Comparison of ENCODE assay signal across 11 mouse cellular contexts in the genomic region with DNA sequence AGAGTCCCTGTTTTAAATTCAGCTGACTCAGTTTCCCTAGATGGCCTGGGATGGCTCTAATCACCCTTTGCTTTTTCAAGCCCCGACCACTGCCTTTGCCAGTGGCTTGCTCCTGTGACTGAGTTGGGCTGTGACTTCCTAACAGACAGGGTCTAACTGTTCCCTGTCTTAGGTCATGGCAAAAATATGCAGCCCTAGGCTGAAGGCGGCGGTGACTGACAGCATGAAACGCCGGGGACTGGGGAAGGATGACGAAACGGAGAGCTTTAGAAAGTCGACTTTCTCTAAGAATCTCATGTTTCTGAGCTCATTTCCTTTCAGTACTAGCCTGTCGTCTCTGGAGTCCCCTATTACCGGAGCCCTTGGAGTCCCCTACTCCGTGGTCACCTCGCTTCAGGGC. TPM values are rescaled to one million over a fixed set of nuclear protein-coding genes. Genes with fewer than 3 reads are reported as not detected.
DNase-seq lines count a peak whose midpoint lies in the region; ATAC-seq lines count a peak whose summit lies in the region.
"Had no signal": no experiment of that assay in that cellular context is flagged by ENCODE, and none has a peak within 500 bp of the region (broad histone marks: within the 10 kb centered on the region; RNA-seq: fewer than 3 reads in every experiment).

No protein-coding gene starts in this region.

- no peaks in the 10 kb centered on the region for H3K9me3 ChIP-seq in forebrain, embryonic 16.5 days (ENCODE audit: control insufficient read depth, low read length)
- H3K9me3 ChIP-seq: megakaryocyte, embryonic 14.5 days had no signal

- DNase-seq in embryo, embryonic 10 days (ENCODE audit: low spot score) = peak; percentile 75
- no peak for DNase-seq in embryo, embryonic 9.5 days (ENCODE audit: extremely low spot score)
- DNase-seq in 3T3-L1 (ENCODE audit: low read depth, low spot score) = peak; percentile 94
- DNase-seq in kidney, postnatal 14 days = peak; percentile 49
- no peak for DNase-seq in left cerebral cortex, adult 18-20 months (ENCODE audit: low spot score in 2 of 2)
- no peak for DNase-seq in natural killer cell, adult 2 months (ENCODE audit: low spot score in 2 of 2)
- DNase-seq: gastrocnemius, postnatal 36 days; right cerebral cortex, adult 18-20 months had no signal

- peaks cover 21% of the 10 kb centered on the region for H3K4me1 ChIP-seq in forebrain, embryonic 16.5 days (replicated peaks; ENCODE audit: control insufficient read depth, insufficient read depth, low read length)

- peak; percentile 39; the same call in 1 of the 2 replicates for ATAC-seq in forebrain, embryonic 16.5 days
- ATAC-seq in erythroblast, adult 5-6 weeks (replicated peaks; ENCODE audit: low FRiP score, poor library complexity, severe bottlenecking) = no peak

- no peak overlapping the region for H3K27ac ChIP-seq in forebrain, embryonic 16.5 days (ENCODE audit: low read length)

- H3K27me3 ChIP-seq in forebrain, embryonic 16.5 days (replicated peaks; ENCODE audit: control insufficient read depth, insufficient read depth, low read length) = no peaks in the 10 kb centered on the region

- H3K4me2 ChIP-seq in forebrain, embryonic 16.5 days (ENCODE audit: low read length) = no peak overlapping the region

- H3K36me3 ChIP-seq in forebrain, embryonic 16.5 days (ENCODE audit: control insufficient read depth, insufficient read depth) = no peaks in the 10 kb centered on the region

- 51% methylated on average over 12 of the region's 12 CpGs for WGBS in forebrain, embryonic 16.5 days

- no peak overlapping the region for H3K4me3 ChIP-seq in forebrain, embryonic 16.5 days (replicated peaks; ENCODE audit: low read length)
- H3K4me3 ChIP-seq: megakaryocyte, embryonic 14.5 days had no signal

- no peak overlapping the region for H3K9ac ChIP-seq in forebrain, embryonic 16.5 days (replicated peaks; ENCODE audit: low read depth, low read length)

RNA-seq across cellular contexts. Expression of gene Rasl11b, which starts 22.9 kb away (rescaled TPM):
- 31.2 and 41.5 TPM in 2 replicates for polyA plus RNA-seq in forebrain, embryonic 16.5 days (2015; fragmentation: Nextera tagmentation; extraction: Ambion mirVana)
- 0.58 and 0.63 TPM in 2 replicates for total RNA-seq in erythroblast, adult 5-6 weeks (2015; ENCODE audit: low replicate concordance)
- total RNA-seq in erythroblast, adult 5-6 weeks (2017; ENCODE audit: low replicate concordance) = 0.70 TPM in 1 of 2 replicates, not detected in the other
- total RNA-seq in left cerebral cortex, adult 18-20 months (2021) = 10 to 100 TPM; 73.7 to 85.4 TPM

Comparison
In these comparisons a context has a peak if more than half of its experiments do, and no peak if none do; other contexts are left out.
1. DNase-seq: peak in embryo, embryonic 10 days (single experiment), 3T3-L1 (single experiment) and kidney, postnatal 14 days (single experiment); none in embryo, embryonic 9.5 days (single experiment), left cerebral cortex, adult 18-20 months (0 of 2) and natural killer cell, adult 2 months (0 of 2).
2. RNA of gene Rasl11b, which starts 22.9 kb away (total RNA-seq): 73.7 to 85.4 TPM in left cerebral cortex, adult 18-20 months; 0.58 to 0.70 TPM in erythroblast, adult 5-6 weeks; every median in the first group is over 10 times any median in the second.